Mouse (Mus musculus) testis, adult 2 months (tissue): ENCODE data around the gene Arntl2.

ENCODE experiments used
- CTCF ChIP-seq: fragments of 200-500 bp; IDR thresholded peaks from 2 replicates; pipeline ENCODE4 v1.5.1; 2012; ENCODE audit warnings: low read depth, mild to moderate bottlenecking, inconsistent platforms, low read length, moderate library complexity; ENCODE audit not compliant: control insufficient read depth, insufficient read depth, insufficient replicate concordance
- POLR2A ChIP-seq: fragments of 200-500 bp; IDR thresholded peaks from 2 replicates; pipeline ENCODE4 v1.6.1; 2012; ENCODE audit warnings: low read depth, mild to moderate bottlenecking, inconsistent platforms, low read length, moderate library complexity; ENCODE audit not compliant: control insufficient read depth

DNA sequence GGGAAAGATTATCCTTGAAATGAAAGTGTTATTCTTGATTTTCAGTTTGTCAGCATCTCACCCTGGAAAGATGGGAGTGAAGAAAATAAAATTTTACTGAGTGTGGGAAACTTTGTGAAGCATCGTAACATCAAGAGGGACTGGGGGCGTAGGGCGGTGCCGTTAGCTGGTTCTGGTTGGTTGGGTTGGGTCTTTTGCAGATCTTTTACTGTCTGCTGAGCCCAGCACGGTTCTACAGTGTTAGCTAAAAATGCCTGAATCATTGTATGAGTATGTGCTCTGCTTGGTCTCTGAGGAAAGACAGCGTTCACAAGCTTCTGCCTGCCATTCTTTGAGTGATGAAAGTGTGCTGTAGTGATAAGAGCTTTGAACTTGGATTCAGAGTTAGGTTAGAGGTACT lies 78.6 kb downstream of the Arntl2 start:
- TF ChIP-seq CTCF (no peak), POLR2A (no peak)
